Mouse (Mus musculus): ENCODE data around the gene Grik4.

- TF ChIP-seq POLR2A (IDR thresholded peaks at IDR 0.05; ENCODE audit: borderline replicate concordance, extremely low read depth, insufficient read depth, insufficient read length, poor library complexity, severe bottlenecking) (no peak), CTCF (IDR thresholded peaks at IDR 0.05; ENCODE audit: borderline replicate concordance, extremely low read depth, insufficient read depth, insufficient read length) (no peak)
Measured at GRCm38 (mm10) chr9:42837498-42837897, 106.8 kb downstream of the Grik4 start.

Measured in brain, embryonic 14.5 days (tissue).